Mouse (Mus musculus) erythroblast, embryonic 14.5 days (primary cell): Measurements from ENCODE around the gene Traip. TPM values are rescaled to one million over a fixed set of nuclear protein-coding genes. Genes with fewer than 3 reads are reported as not detected.
A peak's percentile ranks its signal among the peaks of the same experiment; 100 is the strongest.
"Not testable (repeated sequence)": the region's sequence is repeated elsewhere in the genome, so short reads cannot be mapped to it uniquely, and the experiment has no call there.

Experiments
- H3K27me3 ChIP-seq: 2 replicates; pipeline ENCODE4 v1.6.1; 2012; ENCODE audit warnings: inconsistent platforms; ENCODE audit not compliant: control insufficient read depth
- H3K36me3 ChIP-seq: 2 replicates; pipeline ENCODE4 v1.6.1; 2012; ENCODE audit warnings: mild to moderate bottlenecking, inconsistent platforms; ENCODE audit not compliant: control insufficient read depth
- H3K4me1 ChIP-seq: 2 replicates; pipeline ENCODE4 v1.6.1; 2012; ENCODE audit warnings: inconsistent platforms; ENCODE audit not compliant: control insufficient read depth
- H3K4me3 ChIP-seq: replicated peaks from 2 replicates; pipeline ENCODE3; 2012; ENCODE audit warnings: moderate library complexity, mild to moderate bottlenecking, inconsistent platforms
- H3K9me3 ChIP-seq: 2 replicates; pipeline ENCODE4 v1.6.1; 2012; ENCODE audit warnings: low read length, inconsistent platforms, mixed read lengths; ENCODE audit not compliant: control insufficient read depth
- GATA1 ChIP-seq: IDR thresholded peaks from 2 replicates; pipeline ENCODE4 v1.6.1; 2012; ENCODE audit warnings: low read length, inconsistent platforms, mixed read lengths
- TAL1 ChIP-seq: IDR thresholded peaks from 3 replicates; pipeline ENCODE4 v1.6.1; 2012; ENCODE audit warnings: low read length, inconsistent platforms, mixed read lengths
- polyA plus RNA-seq: library from polyadenylated mRNA; stranded (reverse); fragments of >175 nt; gene quantifications from 2 replicates; pipeline ENCODE4 v1.2.3, GENCODE M21; 2012

Traip gene
- polyA plus RNA-seq, 1 experiment = 0.97 TPM

DNA sequence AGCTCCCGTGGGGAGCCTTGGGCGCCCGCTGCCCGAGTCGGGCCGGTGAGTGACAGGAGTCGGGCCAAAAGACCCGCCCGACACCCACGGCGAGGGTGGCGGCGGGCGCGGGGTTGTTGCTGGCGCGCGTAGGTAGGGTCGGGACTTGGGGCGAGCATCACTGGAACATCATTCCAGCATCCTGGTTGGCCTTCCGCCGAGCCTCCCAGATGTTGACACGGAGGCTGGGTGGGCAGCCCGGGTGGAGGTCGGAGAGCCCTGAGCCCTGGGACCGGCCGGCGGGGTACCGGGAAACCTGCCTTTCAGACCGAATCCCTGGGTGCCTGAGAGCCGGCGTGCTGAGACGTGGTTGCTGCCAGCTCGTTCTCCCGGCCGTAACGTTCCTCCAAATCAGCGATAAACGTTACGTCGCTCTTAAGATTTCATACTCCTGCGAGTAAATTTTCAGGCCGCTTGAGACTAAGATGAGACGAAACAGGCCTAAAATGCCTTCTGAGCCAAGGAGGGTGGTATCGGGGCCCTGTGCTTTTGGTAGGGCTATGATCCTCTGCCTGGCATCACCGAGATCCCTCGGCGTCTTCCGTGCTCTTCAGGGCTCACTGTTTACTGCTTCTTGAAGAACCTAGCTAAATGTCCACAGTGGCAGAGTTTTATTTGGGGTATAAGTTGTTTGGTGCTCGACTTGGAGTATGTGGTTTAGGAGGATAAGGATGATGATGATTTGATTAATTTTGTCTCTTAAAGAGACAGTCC lies 53.0 kb downstream of the Traip start:
- Histone ChIP-seq H3K36me3 (peaks cover 39% of the 10 kb centered on the region), H3K9me3 (no peaks in the 10 kb centered on the region), H3K4me3 (peak overlapping the region; percentile 87), H3K27me3 (no peaks in the 10 kb centered on the region; the same call in 1 of the 2 replicates), H3K4me1 (peaks cover 59% of the 10 kb centered on the region)
- no peak for TF ChIP-seq GATA1

DNA sequence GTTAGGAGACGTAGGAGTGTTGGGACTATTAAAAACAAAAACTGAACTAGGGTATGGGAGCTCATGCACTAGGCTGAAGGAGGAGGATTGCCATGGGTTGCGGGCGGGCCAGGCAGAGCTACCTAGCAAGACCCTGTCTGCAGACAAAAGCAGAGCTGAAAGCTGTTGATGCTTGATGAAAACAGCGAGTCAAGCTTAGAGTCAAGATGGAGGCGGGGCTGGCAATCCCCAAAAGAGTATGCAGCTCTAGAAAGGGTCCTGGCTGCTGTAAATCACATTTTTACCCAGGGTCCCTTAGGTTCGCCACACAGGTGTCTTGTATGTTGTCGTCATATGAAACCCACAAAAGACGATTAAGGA lies 53.6 kb downstream of the Traip start:
- no peaks in the 10 kb centered on the region for H3K9me3 ChIP-seq
- peak overlapping the region; percentile 87 for H3K4me3 ChIP-seq
- no peaks in the 10 kb centered on the region; the same call in 1 of the 2 replicates for H3K27me3 ChIP-seq
- peaks cover 63% of the 10 kb centered on the region for H3K4me1 ChIP-seq
- no peak for TF ChIP-seq TAL1
- TF ChIP-seq GATA1 = no peak
- peaks cover 44% of the 10 kb centered on the region for H3K36me3 ChIP-seq

GRCm38 (mm10) chr9:108008041-108008440 lies 58.1 kb downstream of the Traip start:
- TF ChIP-seq GATA1 (no peak), TAL1 (no peak)
- H3K9me3 ChIP-seq = no peaks in the 10 kb centered on the region
- no peak overlapping the region for H3K4me3 ChIP-seq
- no peaks in the 10 kb centered on the region for H3K27me3 ChIP-seq
- peaks cover 54% of the 10 kb centered on the region for H3K4me1 ChIP-seq
- peaks cover 88% of the 10 kb centered on the region for H3K36me3 ChIP-seq

GRCm38 (mm10) chr9:108010385-108010784 lies 60.4 kb downstream of the Traip start:
- Histone ChIP-seq H3K27me3 (no peaks in the 10 kb centered on the region), H3K4me1 (peaks cover 33% of the 10 kb centered on the region), H3K9me3 (no peaks in the 10 kb centered on the region), H3K36me3 (peaks cover 93% of the 10 kb centered on the region), H3K4me3 (no peak overlapping the region)
- TF ChIP-seq GATA1 = no peak
- no peak for TF ChIP-seq TAL1

- Histone ChIP-seq H3K4me1 (peaks cover 15% of the 10 kb centered on the region), H3K36me3 (peaks cover 94% of the 10 kb centered on the region)
- not testable (repeated sequence) for H3K27me3 ChIP-seq, H3K4me3 ChIP-seq, H3K9me3 ChIP-seq
Measured at GRCm38 (mm10) chr9:108013577-108013976, 63.6 kb downstream of the Traip start.

DNA sequence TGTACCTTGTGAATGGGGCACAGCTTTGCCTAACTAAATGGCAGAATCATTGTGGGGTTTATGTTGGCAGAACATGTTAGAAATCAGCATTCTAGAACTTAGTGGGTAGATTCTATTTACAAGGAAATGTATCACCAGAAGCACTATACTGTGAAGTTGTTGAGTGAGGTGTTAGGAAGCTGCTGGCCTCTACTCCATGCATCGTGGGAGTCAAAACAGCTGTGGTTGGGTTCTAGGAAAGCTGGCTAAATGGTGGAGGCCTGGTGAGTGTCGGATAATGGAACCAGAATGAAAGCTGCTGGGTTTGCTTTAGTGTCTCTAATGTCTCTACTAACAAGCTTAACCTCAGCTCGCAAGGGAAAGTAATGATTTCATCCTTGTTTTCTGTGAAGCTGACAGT lies 67.2 kb downstream of the Traip start:
- Histone ChIP-seq H3K4me1 (peaks cover 7% of the 10 kb centered on the region), H3K9me3 (no peaks in the 10 kb centered on the region), H3K36me3 (peaks cover 88% of the 10 kb centered on the region), H3K4me3 (no peak overlapping the region), H3K27me3 (no peaks in the 10 kb centered on the region)
- TF ChIP-seq TAL1 (no peak), GATA1 (no peak)

GRCm38 (mm10) chr9:108020741-108021140 lies 70.8 kb downstream of the Traip start:
- Histone ChIP-seq H3K36me3 (peaks cover 86% of the 10 kb centered on the region), H3K4me1 (peaks cover 6% of the 10 kb centered on the region), H3K4me3 (no peak overlapping the region), H3K9me3 (no peaks in the 10 kb centered on the region), H3K27me3 (no peaks in the 10 kb centered on the region)
- no peak for TF ChIP-seq GATA1
- no peak for TF ChIP-seq TAL1

Other genes with a start within 250 kb of the Traip start
- gene Sema3f, start 239.7 kb upstream of the Traip start, polyA plus RNA-seq = 0.08 TPM in 1 of 2 replicates, not detected in the other
- gene Rbm5, start 179.1 kb upstream of the Traip start, polyA plus RNA-seq = 0.76 and 1.6 TPM in 2 replicates
- gene Rbm6, start 76.9 kb upstream of the Traip start, polyA plus RNA-seq = 2.5 and 2.9 TPM in 2 replicates
- 0.77 and 0.89 TPM in 2 replicates for gene Mon1a, start 62.0 kb upstream of the Traip start, polyA plus RNA-seq
- 0.01 and 0.02 TPM in 2 replicates for gene Mst1r, start 43.3 kb upstream of the Traip start, polyA plus RNA-seq
- gene Actl11, start 21.7 kb upstream of the Traip start, polyA plus RNA-seq = not detected in 2 replicates
- 0.01 TPM in 1 of 2 replicates, not detected in the other for gene Camkv, start 14.5 kb upstream of the Traip start, polyA plus RNA-seq
- gene Uba7, start 25.4 kb downstream of the Traip start, polyA plus RNA-seq = 14.4 and 22.3 TPM in 2 replicates
- gene Gm20661, start 32.9 kb downstream of the Traip start, polyA plus RNA-seq = 0.06 and 0.13 TPM in 2 replicates
- 15.9 and 16.0 TPM in 2 replicates for gene Inka1, start 35.7 kb downstream of the Traip start, polyA plus RNA-seq
- gene Cdhr4, start 42.4 kb downstream of the Traip start, polyA plus RNA-seq = 0.24 and 0.25 TPM in 2 replicates
- gene Gm20662, start 46.2 kb downstream of the Traip start, polyA plus RNA-seq = not detected in 2 replicates
- 18.1 and 20.8 TPM in 2 replicates for gene Ip6k1, start 52.4 kb downstream of the Traip start, polyA plus RNA-seq
- 0.32 and 0.61 TPM in 2 replicates for gene Gmppb, start 99.1 kb downstream of the Traip start, polyA plus RNA-seq
- 0.01 and 0.08 TPM in 2 replicates for gene Amigo3, start 103.0 kb downstream of the Traip start, polyA plus RNA-seq
- 2.4 and 2.6 TPM in 2 replicates for gene Mst1, start 130.3 kb downstream of the Traip start, polyA plus RNA-seq
- gene Rnf123, start 133.2 kb downstream of the Traip start, polyA plus RNA-seq = 107 and 276 TPM in 2 replicates
- 47.5 and 65.3 TPM in 2 replicates for gene Apeh, start 144.5 kb downstream of the Traip start, polyA plus RNA-seq
- gene Bsn, start 240.2 kb downstream of the Traip start, polyA plus RNA-seq = 0.03 and 0.07 TPM in 2 replicates